Mouse (Mus musculus): ENCODE results near the gene Ttc9. TPM values are rescaled to one million over a fixed set of nuclear protein-coding genes. Genes with fewer than 3 reads are reported as not detected.

Ttc9 gene
- polyA plus RNA-seq, 1 experiment from 2014 or later, result not detected

GRCm38 (mm10) chr12:81691177-81691730 lies 60.2 kb downstream of the Ttc9 start:
- Histone ChIP-seq H3K27ac (ENCODE audit: low read depth) (no peak overlapping the region), H3K9me3 (ENCODE audit: low read length) (no peaks in the 10 kb centered on the region), H3K27me3 (ENCODE audit: insufficient read depth, low read length) (no peaks in the 10 kb centered on the region), H3K4me2 (ENCODE audit: low read depth, low read length) (no peak overlapping the region), H3K4me1 (ENCODE audit: insufficient read depth) (no peaks in the 10 kb centered on the region), H3K36me3 (replicated peaks; ENCODE audit: insufficient read depth, low read length) (no peaks in the 10 kb centered on the region), H3K4me3 (ENCODE audit: low read depth, low read length) (no peak overlapping the region), H3K9ac (replicated peaks) (no peak overlapping the region)
- TF ChIP-seq EP300 (IDR thresholded peaks at IDR 0.05; ENCODE audit: low read depth) (no peak), CTCF (IDR thresholded peaks at IDR 0.05; ENCODE audit: low read depth) (no peak)
- DNase-seq, result no peak
- no peak for ATAC-seq
- 28% methylated on average over 8 of the region's 8 CpGs for WGBS (ENCODE audit: insufficient replicate concordance)

- H3K9me3 ChIP-seq (ENCODE audit: low read length), result no peaks in the 10 kb centered on the region
- H3K36me3 ChIP-seq (replicated peaks; ENCODE audit: insufficient read depth, low read length), result no peaks in the 10 kb centered on the region
- 44% methylated on average over 4 of the region's 4 CpGs for WGBS (ENCODE audit: insufficient replicate concordance)
- H3K4me2 ChIP-seq (ENCODE audit: low read depth, low read length), result no peak overlapping the region
- no peak for DNase-seq
- no peaks in the 10 kb centered on the region for H3K27me3 ChIP-seq (ENCODE audit: insufficient read depth, low read length)
- no peak overlapping the region for H3K4me3 ChIP-seq (ENCODE audit: low read depth, low read length)
- H3K9ac ChIP-seq (replicated peaks), result no peak overlapping the region
- no peaks in the 10 kb centered on the region for H3K4me1 ChIP-seq (ENCODE audit: insufficient read depth)
- TF ChIP-seq EP300 (IDR thresholded peaks at IDR 0.05; ENCODE audit: low read depth) (no peak), CTCF (IDR thresholded peaks at IDR 0.05; ENCODE audit: low read depth) (no peak)
- H3K27ac ChIP-seq (ENCODE audit: low read depth), result no peak overlapping the region
- no peak for ATAC-seq
These were observed 67.0 kb downstream of the Ttc9 start for GRCm38 (mm10) chr12:81698011-81698410.

- no peak for TF ChIP-seq EP300 (IDR thresholded peaks at IDR 0.05; ENCODE audit: low read depth)
- 0 out of 2 replicates have a peak, but pooled peaks have one; percentile 8 for TF ChIP-seq CTCF (IDR thresholded peaks at IDR 0.05; ENCODE audit: low read depth)
- ATAC-seq, result no peak
- no peak overlapping the region for H3K27ac ChIP-seq (ENCODE audit: low read depth)
- no peaks in the 10 kb centered on the region for H3K27me3 ChIP-seq (ENCODE audit: insufficient read depth, low read length)
- 6% methylated on average over 1 of the region's 1 CpGs for WGBS (ENCODE audit: insufficient replicate concordance)
- DNase-seq, result no peak
- H3K4me2 ChIP-seq (ENCODE audit: low read depth, low read length), result no peak overlapping the region
- H3K9ac ChIP-seq (replicated peaks), result no peak overlapping the region
- no peaks in the 10 kb centered on the region for H3K36me3 ChIP-seq (replicated peaks; ENCODE audit: insufficient read depth, low read length)
- no peaks in the 10 kb centered on the region for H3K9me3 ChIP-seq (ENCODE audit: low read length)
- no peaks in the 10 kb centered on the region for H3K4me1 ChIP-seq (ENCODE audit: insufficient read depth)
- no peak overlapping the region for H3K4me3 ChIP-seq (ENCODE audit: low read depth, low read length)
These were observed 71.9 kb downstream of the Ttc9 start for GRCm38 (mm10) chr12:81702903-81703302.

GRCm38 (mm10) chr12:81712618-81713017 lies 81.6 kb downstream of the Ttc9 start:
- DNase-seq (no peak), ATAC-seq (no peak)
- H3K4me1 ChIP-seq (ENCODE audit: insufficient read depth), result no peaks in the 10 kb centered on the region
- no peak overlapping the region for H3K4me3 ChIP-seq (ENCODE audit: low read depth, low read length)
- H3K36me3 ChIP-seq (replicated peaks; ENCODE audit: insufficient read depth, low read length), result no peaks in the 10 kb centered on the region
- no peak overlapping the region for H3K4me2 ChIP-seq (ENCODE audit: low read depth, low read length)
- H3K27me3 ChIP-seq (ENCODE audit: insufficient read depth, low read length), result 0 out of 2 replicates have a peak, but pooled peaks cover 4% of the 10 kb centered on the region
- no peak overlapping the region for H3K27ac ChIP-seq (ENCODE audit: low read depth)
- TF ChIP-seq EP300 (IDR thresholded peaks at IDR 0.05; ENCODE audit: low read depth), result no peak
- no peak for TF ChIP-seq CTCF (IDR thresholded peaks at IDR 0.05; ENCODE audit: low read depth)
- no peaks in the 10 kb centered on the region for H3K9me3 ChIP-seq (ENCODE audit: low read length)
- WGBS (ENCODE audit: insufficient replicate concordance), result 80% methylated on average over 4 of the region's 4 CpGs
- H3K9ac ChIP-seq (replicated peaks), result no peak overlapping the region

Other genes with a start within 250 kb of the Ttc9 start
- 0.08 and 0.09 TPM in 2 replicates for gene Adam4, start 209.3 kb upstream of the Ttc9 start, polyA plus RNA-seq (2015; fragmentation: Nextera tagmentation; extraction: Ambion mirVana)
- gene Cox16, start 146.1 kb upstream of the Ttc9 start, polyA plus RNA-seq (2015; fragmentation: Nextera tagmentation; extraction: Ambion mirVana), result 132 and 143 TPM in 2 replicates
- gene Gm20498, start 98.3 kb upstream of the Ttc9 start, polyA plus RNA-seq (2015; fragmentation: Nextera tagmentation; extraction: Ambion mirVana), result 13.0 and 13.8 TPM in 2 replicates
- 14.8 and 15.4 TPM in 2 replicates for gene Synj2bp, start 98.3 kb upstream of the Ttc9 start, polyA plus RNA-seq (2015; fragmentation: Nextera tagmentation; extraction: Ambion mirVana)
- not detected in 2 replicates for gene Adam21, start 62.8 kb upstream of the Ttc9 start, polyA plus RNA-seq (2015; fragmentation: Nextera tagmentation; extraction: Ambion mirVana)
- 22.8 and 24.9 TPM in 2 replicates for gene Med6, start 36.2 kb upstream of the Ttc9 start, polyA plus RNA-seq (2015; fragmentation: Nextera tagmentation; extraction: Ambion mirVana)
- 0.19 and 0.27 TPM in 2 replicates for gene Map3k9, start 149.9 kb downstream of the Ttc9 start, polyA plus RNA-seq (2015; fragmentation: Nextera tagmentation; extraction: Ambion mirVana)
- 2.4 and 2.7 TPM in 2 replicates for gene Pcnx, start 228.8 kb downstream of the Ttc9 start, polyA plus RNA-seq (2015; fragmentation: Nextera tagmentation; extraction: Ambion mirVana)